Mouse (Mus musculus): Measurements from ENCODE around the gene Atp9a.

The Atp9a gene

GRCm38 (mm10) chr2:168682721-168683120 is 59.5 kb downstream of the Atp9a start:
- no peak for DNase-seq (ENCODE audit: low spot score in 2 of 2)

GRCm38 (mm10) chr2:168681531-168681930 is 60.7 kb downstream of the Atp9a start:
- DNase-seq (ENCODE audit: low spot score in 2 of 2), result no peak

GRCm38 (mm10) chr2:168679381-168680199 is 62.6 kb downstream of the Atp9a start:
- DNase-seq (ENCODE audit: low spot score in 2 of 2), result no peak

GRCm38 (mm10) chr2:168678662-168679294 is 63.4 kb downstream of the Atp9a start:
- DNase-seq (ENCODE audit: low spot score in 2 of 2), result peak; percentile 54 to 72

- no peak for DNase-seq (ENCODE audit: low spot score in 2 of 2)
Measured at GRCm38 (mm10) chr2:168677650-168678049, 64.6 kb downstream of the Atp9a start.

- DNase-seq (ENCODE audit: low spot score in 2 of 2), result no peak
Measured at GRCm38 (mm10) chr2:168671724-168672123, 70.5 kb downstream of the Atp9a start.

- DNase-seq (ENCODE audit: low spot score in 2 of 2), result no peak
Measured at GRCm38 (mm10) chr2:168670241-168670640, 72.0 kb downstream of the Atp9a start.

GRCm38 (mm10) chr2:168669762-168670161 is 72.4 kb downstream of the Atp9a start:
- no peak for DNase-seq (ENCODE audit: low spot score in 2 of 2)

- DNase-seq (ENCODE audit: low spot score in 2 of 2), result no peak
Measured at GRCm38 (mm10) chr2:168667745-168668144, 74.5 kb downstream of the Atp9a start.

- DNase-seq (ENCODE audit: low spot score in 2 of 2), result no peak
Measured at GRCm38 (mm10) chr2:168665680-168666079, 76.5 kb downstream of the Atp9a start.

GRCm38 (mm10) chr2:168663716-168664115 is 78.5 kb downstream of the Atp9a start:
- no peak for DNase-seq (ENCODE audit: low spot score in 2 of 2)

- DNase-seq (ENCODE audit: low spot score in 2 of 2), result no peak
Measured at GRCm38 (mm10) chr2:168663216-168663615, 79.0 kb downstream of the Atp9a start.

- no peak for DNase-seq (ENCODE audit: low spot score in 2 of 2)
Measured at GRCm38 (mm10) chr2:168661802-168662201, 80.4 kb downstream of the Atp9a start.

GRCm38 (mm10) chr2:168660344-168660743 is 81.9 kb downstream of the Atp9a start:
- DNase-seq (ENCODE audit: low spot score in 2 of 2), result no peak

- DNase-seq (ENCODE audit: low spot score in 2 of 2), result no peak
Measured at GRCm38 (mm10) chr2:168658551-168658950, 83.7 kb downstream of the Atp9a start.

- no peak for DNase-seq (ENCODE audit: low spot score in 2 of 2)
Measured at GRCm38 (mm10) chr2:168656569-168657308, 85.5 kb downstream of the Atp9a start.

GRCm38 (mm10) chr2:168654983-168655669 is 87.1 kb downstream of the Atp9a start:
- no peak for DNase-seq (ENCODE audit: low spot score in 2 of 2)

- DNase-seq (ENCODE audit: low spot score in 2 of 2), result no peak
Measured at GRCm38 (mm10) chr2:168654482-168654881, 87.7 kb downstream of the Atp9a start.

GRCm38 (mm10) chr2:168651757-168652156 is 90.5 kb downstream of the Atp9a start:
- DNase-seq (ENCODE audit: low spot score in 2 of 2), result no peak

GRCm38 (mm10) chr2:168648171-168648570 is 94.0 kb downstream of the Atp9a start:
- no peak for DNase-seq (ENCODE audit: low spot score in 2 of 2)

- DNase-seq (ENCODE audit: low spot score in 2 of 2), result no peak
Measured at GRCm38 (mm10) chr2:168644855-168645254, 97.4 kb downstream of the Atp9a start.
